Mouse (Mus musculus) adipocyte (in vitro differentiated cells): ENCODE measurements at regions not wholly inside any gene's neighbourhood (a gene's known extent, or its start where the extent isn't known, plus 50 kb on each side); places are given as distances from the start of the nearest gene placed in this dataset.
"Not testable (repeated sequence)": the region's sequence is repeated elsewhere in the genome, so short reads cannot be mapped to it uniquely, and the experiment has no call there.

Source experiments
- DNase-seq: peaks from one replicate; pipeline ENCODE4 v3.0.0-alpha.2; 2016; ENCODE audit warnings: low spot score

GRCm38 (mm10) chr4:8462414-8462813 is 223.6 kb upstream of the Car8 start:
- not testable (repeated sequence) for DNase-seq

DNA sequence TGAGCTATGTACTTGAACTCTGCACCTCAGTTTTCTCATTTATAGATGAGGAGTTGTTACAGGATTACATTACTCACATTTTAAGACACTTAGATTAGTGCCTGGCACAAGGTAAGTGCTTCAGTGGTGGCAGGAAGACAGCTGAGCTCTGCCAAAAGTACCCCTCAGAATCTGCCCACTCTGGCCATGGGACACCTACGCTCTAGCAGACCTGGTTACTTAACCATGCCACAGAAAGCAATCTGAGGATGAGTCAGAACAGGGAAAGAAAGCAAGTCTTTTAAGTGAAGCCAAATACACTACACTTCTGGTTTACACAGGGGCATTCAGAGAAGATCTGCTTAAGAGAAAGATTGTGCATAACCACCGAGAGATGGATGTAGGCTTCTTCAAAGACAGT is 215.5 kb upstream of the Car8 start:
- no peak for DNase-seq

- peak; percentile 62 for DNase-seq
Observed at GRCm38 (mm10) chr4:8432393-8432792, 193.6 kb upstream of the Car8 start.

- no peak for DNase-seq
Observed at GRCm38 (mm10) chr4:8431032-8431332, 192.1 kb upstream of the Car8 start.

- no peak for DNase-seq
Observed at GRCm38 (mm10) chr4:8430269-8431031, 191.6 kb upstream of the Car8 start.

- no peak for DNase-seq
Observed at GRCm38 (mm10) chr4:8429771-8430170, 190.9 kb upstream of the Car8 start.

DNA sequence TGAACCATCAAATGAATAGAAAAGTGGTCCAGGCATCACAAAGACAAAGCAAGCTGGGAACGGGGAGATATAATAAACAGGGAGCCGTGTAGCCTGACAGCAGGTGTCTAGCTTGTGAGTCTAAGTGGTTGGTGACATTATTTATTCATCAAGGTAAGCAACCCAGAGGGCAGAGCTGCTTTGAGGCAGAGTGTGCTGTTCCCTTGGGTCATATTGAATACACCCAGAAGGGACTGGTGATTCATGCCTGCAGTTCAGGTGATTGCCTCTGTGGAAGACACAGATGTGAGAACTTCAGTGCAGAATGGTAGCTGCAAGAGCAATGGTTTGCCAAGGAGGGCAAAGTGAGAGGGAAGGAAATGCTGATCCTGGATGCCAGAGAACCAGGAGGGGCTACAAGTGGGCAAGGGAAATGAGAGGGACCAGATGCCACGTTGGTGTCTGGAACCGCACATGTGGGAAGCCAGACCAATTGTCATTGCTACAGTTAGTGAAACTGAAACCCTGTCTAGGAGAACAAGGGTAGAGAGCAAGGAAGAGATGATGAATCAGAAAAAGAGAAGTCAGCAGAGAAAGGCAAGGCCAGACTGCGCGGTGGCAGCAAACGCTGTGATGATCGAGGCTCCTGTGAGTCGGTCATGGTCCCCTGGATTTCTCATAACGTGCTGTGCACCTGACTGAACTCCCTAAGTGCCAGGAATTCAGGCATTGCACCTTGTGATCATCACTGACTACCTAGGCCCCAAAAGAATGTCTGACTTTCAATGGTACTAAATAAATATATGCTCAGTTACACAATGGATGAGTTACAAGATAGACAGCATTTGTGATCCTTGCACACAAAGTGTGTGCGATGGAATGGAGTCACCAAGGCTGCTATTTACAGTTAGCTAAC is 190.0 kb upstream of the Car8 start:
- DNase-seq = no peak

- DNase-seq = no peak
Observed at GRCm38 (mm10) chr4:8427812-8428211, 189.0 kb upstream of the Car8 start.

- no peak for DNase-seq
Observed at GRCm38 (mm10) chr4:8423392-8424045, 184.7 kb upstream of the Car8 start.

DNA sequence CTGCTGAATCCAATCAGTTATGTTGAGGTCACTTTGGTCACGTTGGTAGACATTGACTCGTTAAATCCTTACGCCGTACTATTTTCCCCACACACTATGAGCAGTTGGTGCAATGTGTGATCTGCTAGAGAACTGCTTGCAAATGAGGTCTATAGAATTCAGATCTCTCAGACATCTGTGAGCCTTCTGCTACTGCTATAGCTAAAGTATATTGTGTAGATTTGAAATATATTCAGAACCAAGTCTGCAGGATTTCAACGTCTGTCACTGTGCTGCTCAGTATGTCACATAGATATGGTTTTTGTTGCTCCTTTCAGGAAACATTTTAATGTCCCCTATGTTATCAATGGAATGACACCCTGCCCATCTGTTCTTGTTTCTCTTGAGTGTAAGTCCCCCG is 182.4 kb upstream of the Car8 start:
- DNase-seq = no peak

GRCm38 (mm10) chr4:8418374-8419031 is 179.7 kb upstream of the Car8 start:
- no peak for DNase-seq

DNA sequence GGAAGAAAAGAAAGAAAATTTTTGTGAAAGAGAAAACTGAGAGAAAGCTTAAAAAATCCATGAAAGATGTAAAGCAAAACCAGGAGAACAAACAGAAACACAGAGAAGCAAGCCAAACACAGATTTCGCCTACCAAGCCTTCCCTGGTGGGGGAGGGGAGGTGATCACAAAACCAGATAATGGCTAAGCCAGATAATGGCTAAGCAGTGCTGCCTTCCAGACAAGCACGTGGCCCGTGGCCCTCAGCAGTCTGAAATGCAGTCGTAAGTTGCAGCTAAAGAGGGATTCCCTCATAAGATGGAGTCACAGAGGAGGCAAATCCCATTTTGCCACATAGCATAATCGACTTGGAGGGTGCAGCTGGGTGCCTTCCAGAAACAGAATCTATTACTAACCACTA is 179.0 kb upstream of the Car8 start:
- no peak for DNase-seq

GRCm38 (mm10) chr4:8413307-8413706 is 174.5 kb upstream of the Car8 start:
- no peak for DNase-seq

- peak; percentile 37 for DNase-seq
Observed at GRCm38 (mm10) chr4:8400069-8400468, 161.2 kb upstream of the Car8 start.

GRCm38 (mm10) chr4:8399430-8399829 is 160.6 kb upstream of the Car8 start:
- DNase-seq = no peak

GRCm38 (mm10) chr4:8398969-8399368 is 160.1 kb upstream of the Car8 start:
- no peak for DNase-seq

DNA sequence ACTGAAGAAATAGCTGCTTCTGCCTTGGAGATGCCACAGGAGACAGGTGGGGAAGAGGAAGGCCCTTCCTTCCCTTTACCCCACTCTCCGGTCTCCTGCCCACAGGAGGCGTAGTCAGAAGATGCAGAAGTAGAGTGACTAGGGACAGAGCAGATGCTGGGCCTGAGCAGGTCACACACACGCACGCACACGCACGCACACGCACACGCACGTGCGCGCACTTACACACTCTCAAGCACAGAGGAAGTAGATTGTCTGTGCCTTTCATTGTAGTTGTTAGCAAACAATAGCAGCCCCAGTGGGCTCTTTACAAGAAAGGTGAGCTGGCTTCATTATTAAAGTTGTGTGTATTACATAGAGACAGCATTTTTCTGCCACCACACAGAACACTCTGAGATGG is 144.3 kb upstream of the Car8 start:
- no peak for DNase-seq

DNA sequence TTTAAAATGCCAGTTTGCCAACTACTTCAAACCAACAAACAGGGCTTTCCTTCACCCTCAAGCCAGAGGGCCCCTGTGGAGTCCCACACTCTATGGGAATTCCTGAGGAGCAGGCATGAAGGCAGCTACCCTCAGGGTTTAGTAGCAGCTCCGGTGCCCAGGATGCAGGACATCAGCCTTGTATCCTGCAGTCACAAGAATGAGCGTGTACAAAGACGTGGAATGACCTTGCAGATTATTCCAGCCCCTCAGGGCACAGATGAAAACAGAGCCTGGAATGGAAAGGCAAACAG is 143.2 kb upstream of the Car8 start:
- DNase-seq = no peak

DNA sequence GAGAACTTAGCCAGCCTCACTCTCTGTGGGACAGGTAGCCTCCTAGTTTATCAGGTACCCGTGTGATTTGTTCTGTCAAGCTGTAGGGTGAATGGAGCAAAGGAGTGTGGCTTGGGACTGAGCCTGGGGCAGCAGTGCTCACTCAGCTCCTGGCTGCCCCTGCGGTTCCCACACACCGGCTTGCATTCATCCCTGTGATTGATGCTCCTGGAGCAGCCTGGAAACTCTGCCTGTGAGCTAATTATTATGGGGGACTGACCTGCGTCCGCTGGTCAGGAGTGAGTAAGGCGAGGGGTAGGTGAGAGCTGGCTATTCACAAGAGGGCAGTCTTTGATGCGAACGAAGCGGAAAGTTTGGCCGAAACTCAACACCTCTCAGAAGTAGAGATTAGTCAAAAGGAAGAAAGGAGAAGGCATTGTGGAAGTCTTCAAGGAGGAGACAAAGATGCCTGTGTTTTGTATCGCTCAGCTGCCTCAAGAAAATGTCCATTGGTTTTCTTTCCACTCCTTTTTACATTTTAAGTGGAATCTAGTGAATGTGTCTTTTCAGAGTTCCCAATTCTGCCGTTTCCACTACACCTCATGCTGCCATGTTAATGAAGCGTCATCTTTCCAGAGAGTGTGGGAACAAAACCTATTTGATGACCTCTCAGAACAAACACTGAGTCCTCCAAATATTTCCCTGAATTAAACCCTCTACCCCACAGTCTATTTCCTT is 142.7 kb upstream of the Car8 start:
- DNase-seq = no peak

- peak; percentile 68 for DNase-seq
Observed at GRCm38 (mm10) chr4:8380711-8381338, 142.0 kb upstream of the Car8 start.

DNA sequence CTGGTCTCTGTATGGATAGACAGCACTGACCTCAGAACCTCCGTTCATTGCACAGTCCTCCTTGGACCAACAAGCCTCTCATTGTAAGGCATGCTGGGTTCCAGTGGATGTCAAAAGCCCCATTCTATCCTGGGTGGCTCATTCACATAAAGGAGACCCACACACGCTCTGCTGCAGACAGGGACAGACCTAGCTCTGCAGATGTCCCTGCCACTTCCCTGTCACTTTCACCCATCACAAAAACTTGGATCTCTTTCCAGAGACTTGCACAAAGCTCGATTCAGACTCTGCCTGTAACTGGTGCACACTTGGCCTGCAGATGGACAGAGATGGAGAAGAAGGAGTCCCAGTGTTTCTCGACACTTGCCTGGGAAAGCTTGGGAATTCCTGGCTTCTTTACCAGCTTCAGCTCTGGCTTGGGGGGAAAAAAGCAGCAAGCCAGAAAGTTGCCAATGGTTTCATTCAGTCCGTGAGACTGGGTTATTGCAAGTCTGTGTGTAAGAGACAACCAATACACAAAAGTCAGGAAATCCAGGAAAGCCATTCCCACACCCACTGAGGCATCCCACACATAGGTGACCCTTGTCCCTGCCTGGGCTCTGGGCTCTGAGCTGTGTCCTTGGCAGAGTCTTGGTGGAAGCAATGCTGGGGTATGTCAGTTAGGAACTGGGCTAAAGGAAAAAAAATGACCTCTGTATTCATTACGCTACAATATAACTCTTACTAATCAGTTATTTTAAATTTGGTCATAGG is 136.1 kb upstream of the Car8 start:
- DNase-seq = peak; percentile 10
